Mouse (Mus musculus) cortical plate, adult 2 months (tissue): ENCODE data around the gene Nlrp2.

Source experiments
- CTCF ChIP-seq: fragments of 200-500 bp; IDR thresholded peaks from 2 replicates; pipeline ENCODE4 v1.5.1; 2011; ENCODE audit warnings: mild to moderate bottlenecking, control low read depth, low read length; ENCODE audit not compliant: insufficient read depth; ENCODE audit errors: extremely low read depth
- POLR2A ChIP-seq: fragments of 200-500 bp; IDR thresholded peaks from 2 replicates; pipeline ENCODE4 v1.6.1; 2011; ENCODE audit warnings: mild to moderate bottlenecking, low read length, control low read depth; ENCODE audit not compliant: insufficient read depth; ENCODE audit errors: extremely low read depth

GRCm38 (mm10) chr7:5263051-5263450 lies 87.8 kb downstream of the Nlrp2 start:
- TF ChIP-seq CTCF = no peak
- no peak for TF ChIP-seq POLR2A
